Mouse (Mus musculus): Measurements from ENCODE around the gene Creb3l2. TPM values are rescaled to one million over a fixed set of nuclear protein-coding genes. Genes with fewer than 3 reads are reported as not detected.

The Creb3l2 gene
- total and polyA plus RNA-seq, 2 experiments from 2014 or later: 16.3 to 32.4 TPM

- ATAC-seq (ENCODE audit: insufficient read depth, low read depth): no peak
- Histone ChIP-seq H3K36me3 (replicated peaks; ENCODE audit: control insufficient read depth, insufficient read depth, low read length) (no peaks in the 10 kb centered on the region; the same call in 1 of the 2 replicates), H3K9ac (replicated peaks; ENCODE audit: low read depth, low read length) (no peak overlapping the region), H3K4me2 (ENCODE audit: low read depth, low read length) (no peak overlapping the region), H3K27me3 (ENCODE audit: control insufficient read depth, insufficient read depth, low read length) (no peaks in the 10 kb centered on the region), H3K27ac (ENCODE audit: low read depth) (peak overlapping the region; percentile 19; the same call in 1 of the 2 replicates), H3K9me3 (replicated peaks; ENCODE audit: control insufficient read depth, low read length) (no peaks in the 10 kb centered on the region), H3K4me3 (ENCODE audit: low read depth, low read length) (no peak overlapping the region), H3K4me1 (ENCODE audit: control insufficient read depth, insufficient read depth) (peaks cover 18% of the 10 kb centered on the region)
- no peak for TF ChIP-seq CTCF (IDR thresholded peaks at IDR 0.05; ENCODE audit: low read depth)
- TF ChIP-seq EP300 (IDR thresholded peaks at IDR 0.05; ENCODE audit: low read depth): no peak
- 87% methylated on average over 9 of the region's 9 CpGs for WGBS
- DNase-seq (ENCODE audit: low spot score): no peak
Measured at GRCm38 (mm10) chr6:37325906-37326602, 115.9 kb downstream of the Creb3l2 start.

GRCm38 (mm10) chr6:37325076-37325475, 116.9 kb downstream of the Creb3l2 start:
- no peak overlapping the region for H3K27ac ChIP-seq (ENCODE audit: low read depth)
- H3K36me3 ChIP-seq (replicated peaks; ENCODE audit: control insufficient read depth, insufficient read depth, low read length): no peaks in the 10 kb centered on the region; the same call in 1 of the 2 replicates
- no peak overlapping the region for H3K4me2 ChIP-seq (ENCODE audit: low read depth, low read length)
- no peak overlapping the region for H3K4me3 ChIP-seq (ENCODE audit: low read depth, low read length)
- 73% methylated on average over 3 of the region's 3 CpGs for WGBS
- ATAC-seq (ENCODE audit: insufficient read depth, low read depth) (no peak), DNase-seq (ENCODE audit: low spot score) (no peak)
- TF ChIP-seq EP300 (IDR thresholded peaks at IDR 0.05; ENCODE audit: low read depth): no peak
- no peak for TF ChIP-seq CTCF (IDR thresholded peaks at IDR 0.05; ENCODE audit: low read depth)
- no peaks in the 10 kb centered on the region for H3K27me3 ChIP-seq (ENCODE audit: control insufficient read depth, insufficient read depth, low read length)
- H3K9me3 ChIP-seq (replicated peaks; ENCODE audit: control insufficient read depth, low read length): no peaks in the 10 kb centered on the region
- peaks cover 10% of the 10 kb centered on the region for H3K4me1 ChIP-seq (ENCODE audit: control insufficient read depth, insufficient read depth)
- H3K9ac ChIP-seq (replicated peaks; ENCODE audit: low read depth, low read length): no peak overlapping the region

GRCm38 (mm10) chr6:37322641-37323040, 119.3 kb downstream of the Creb3l2 start:
- TF ChIP-seq EP300 (IDR thresholded peaks at IDR 0.05; ENCODE audit: low read depth) (no peak), CTCF (IDR thresholded peaks at IDR 0.05; ENCODE audit: low read depth) (no peak)
- WGBS: 89% methylated on average over 7 of the region's 7 CpGs
- no peak for DNase-seq (ENCODE audit: low spot score)

GRCm38 (mm10) chr6:37322088-37322487, 119.9 kb downstream of the Creb3l2 start:
- Histone ChIP-seq H3K9ac (replicated peaks; ENCODE audit: low read depth, low read length) (no peak overlapping the region), H3K4me3 (ENCODE audit: low read depth, low read length) (no peak overlapping the region), H3K4me1 (ENCODE audit: control insufficient read depth, insufficient read depth) (no peaks in the 10 kb centered on the region; the same call in 1 of the 2 replicates), H3K36me3 (replicated peaks; ENCODE audit: control insufficient read depth, insufficient read depth, low read length) (no peaks in the 10 kb centered on the region), H3K27ac (ENCODE audit: low read depth) (no peak overlapping the region), H3K27me3 (ENCODE audit: control insufficient read depth, insufficient read depth, low read length) (no peaks in the 10 kb centered on the region), H3K4me2 (ENCODE audit: low read depth, low read length) (no peak overlapping the region), H3K9me3 (replicated peaks; ENCODE audit: control insufficient read depth, low read length) (no peaks in the 10 kb centered on the region)
- no peak for ATAC-seq (ENCODE audit: insufficient read depth, low read depth)
- TF ChIP-seq EP300 (IDR thresholded peaks at IDR 0.05; ENCODE audit: low read depth) (no peak), CTCF (IDR thresholded peaks at IDR 0.05; ENCODE audit: low read depth) (no peak)
- 82% methylated on average over 9 of the region's 9 CpGs for WGBS
- no peak for DNase-seq (ENCODE audit: low spot score)

More at GRCm38 (mm10) chr6:37322641-37323040, 119.3 kb downstream of the Creb3l2 start:
- H3K4me3 ChIP-seq (ENCODE audit: low read depth, low read length): no peak overlapping the region
- H3K9ac ChIP-seq (replicated peaks; ENCODE audit: low read depth, low read length): no peak overlapping the region
- no peak overlapping the region for H3K27ac ChIP-seq (ENCODE audit: low read depth)
- H3K4me1 ChIP-seq (ENCODE audit: control insufficient read depth, insufficient read depth): no peaks in the 10 kb centered on the region; the same call in 1 of the 2 replicates
- no peak for ATAC-seq (ENCODE audit: insufficient read depth, low read depth)
- no peaks in the 10 kb centered on the region for H3K9me3 ChIP-seq (replicated peaks; ENCODE audit: control insufficient read depth, low read length)
- no peak overlapping the region for H3K4me2 ChIP-seq (ENCODE audit: low read depth, low read length)
- no peaks in the 10 kb centered on the region for H3K36me3 ChIP-seq (replicated peaks; ENCODE audit: control insufficient read depth, insufficient read depth, low read length)
- no peaks in the 10 kb centered on the region for H3K27me3 ChIP-seq (ENCODE audit: control insufficient read depth, insufficient read depth, low read length)

GRCm38 (mm10) chr6:37317904-37318303, 124.0 kb downstream of the Creb3l2 start:
- no peak for DNase-seq (ENCODE audit: low spot score)
- no peak for ATAC-seq (ENCODE audit: insufficient read depth, low read depth)
- no peak overlapping the region for H3K27ac ChIP-seq (ENCODE audit: low read depth)
- no peaks in the 10 kb centered on the region for H3K27me3 ChIP-seq (ENCODE audit: control insufficient read depth, insufficient read depth, low read length)
- no peak overlapping the region for H3K4me3 ChIP-seq (ENCODE audit: low read depth, low read length)
- TF ChIP-seq EP300 (IDR thresholded peaks at IDR 0.05; ENCODE audit: low read depth) (no peak), CTCF (IDR thresholded peaks at IDR 0.05; ENCODE audit: low read depth) (no peak)
- no peaks in the 10 kb centered on the region for H3K36me3 ChIP-seq (replicated peaks; ENCODE audit: control insufficient read depth, insufficient read depth, low read length)
- 58% methylated on average over 5 of the region's 5 CpGs for WGBS
- H3K9ac ChIP-seq (replicated peaks; ENCODE audit: low read depth, low read length): no peak overlapping the region
- no peaks in the 10 kb centered on the region for H3K4me1 ChIP-seq (ENCODE audit: control insufficient read depth, insufficient read depth)
- H3K9me3 ChIP-seq (replicated peaks; ENCODE audit: control insufficient read depth, low read length): no peaks in the 10 kb centered on the region
- no peak overlapping the region for H3K4me2 ChIP-seq (ENCODE audit: low read depth, low read length)

- Histone ChIP-seq H3K4me1 (ENCODE audit: control insufficient read depth, insufficient read depth) (no peaks in the 10 kb centered on the region), H3K27ac (ENCODE audit: low read depth) (no peak overlapping the region), H3K9ac (replicated peaks; ENCODE audit: low read depth, low read length) (no peak overlapping the region), H3K4me3 (ENCODE audit: low read depth, low read length) (no peak overlapping the region), H3K9me3 (replicated peaks; ENCODE audit: control insufficient read depth, low read length) (no peaks in the 10 kb centered on the region), H3K27me3 (ENCODE audit: control insufficient read depth, insufficient read depth, low read length) (no peaks in the 10 kb centered on the region), H3K4me2 (ENCODE audit: low read depth, low read length) (no peak overlapping the region), H3K36me3 (replicated peaks; ENCODE audit: control insufficient read depth, insufficient read depth, low read length) (no peaks in the 10 kb centered on the region)
- TF ChIP-seq EP300 (IDR thresholded peaks at IDR 0.05; ENCODE audit: low read depth): no peak
- TF ChIP-seq CTCF (IDR thresholded peaks at IDR 0.05; ENCODE audit: low read depth): no peak
- DNase-seq (ENCODE audit: low spot score) (no peak), ATAC-seq (ENCODE audit: insufficient read depth, low read depth) (no peak)
Measured at GRCm38 (mm10) chr6:37315440-37315839, 126.5 kb downstream of the Creb3l2 start.

All from heart, postnatal 0 days (tissue).